Comparison of ENCODE assay signal across 10 mouse cellular contexts in genomic region chr7:99926916-99927714, GRCm38 (mm10). TPM values are rescaled to one million over a fixed set of nuclear protein-coding genes. Genes with fewer than 3 reads are reported as not detected.
DNase-seq lines count a peak whose midpoint lies in the region; ATAC-seq lines count a peak whose summit lies in the region.
"Had no signal": no experiment of that assay in that cellular context is flagged by ENCODE, and none has a peak within 500 bp of the region (broad histone marks: within the 10 kb centered on the region; RNA-seq: fewer than 3 reads in every experiment).

No protein-coding gene starts in this region.

- WGBS in hindbrain, embryonic 11.5 days, result 80% methylated on average over 10 of the region's 10 CpGs
- 80% methylated on average over 10 of the region's 10 CpGs for WGBS in hindbrain, embryonic 12.5 days

- no peaks in the 10 kb centered on the region for H3K27me3 ChIP-seq in hindbrain, embryonic 11.5 days (ENCODE audit: control insufficient read depth, insufficient read depth, low read length)
- H3K27me3 ChIP-seq in hindbrain, embryonic 12.5 days, result no peaks in the 10 kb centered on the region
- H3K27me3 ChIP-seq: limb, embryonic 12.5 days; stomach, embryonic 15.5 days had no signal

- no peak overlapping the region for H3K9ac ChIP-seq in hindbrain, embryonic 11.5 days (ENCODE audit: low read depth, low read length)
- no peak overlapping the region for H3K9ac ChIP-seq in hindbrain, embryonic 12.5 days
- H3K9ac ChIP-seq: limb, embryonic 12.5 days; stomach, embryonic 15.5 days had no signal

- H3K27ac ChIP-seq in hindbrain, embryonic 11.5 days (ENCODE audit: low read depth, low read length), result no peak overlapping the region
- no peak overlapping the region for H3K27ac ChIP-seq in hindbrain, embryonic 12.5 days
- H3K27ac ChIP-seq: limb, embryonic 12.5 days; stomach, embryonic 15.5 days had no signal

- H3K4me3 ChIP-seq in hindbrain, embryonic 11.5 days (ENCODE audit: low read depth, low read length), result no peak overlapping the region
- H3K4me3 ChIP-seq in hindbrain, embryonic 12.5 days, result no peak overlapping the region
- H3K4me3 ChIP-seq: limb, embryonic 12.5 days; stomach, embryonic 15.5 days had no signal

- no peaks in the 10 kb centered on the region for H3K9me3 ChIP-seq in hindbrain, embryonic 11.5 days (ENCODE audit: control insufficient read depth, low read length)
- H3K9me3 ChIP-seq in hindbrain, embryonic 12.5 days (replicated peaks), result no peaks in the 10 kb centered on the region
- H3K9me3 ChIP-seq: limb, embryonic 12.5 days; stomach, embryonic 15.5 days had no signal

- peak; percentile 68 for DNase-seq in hindbrain, embryonic 11.5 days (ENCODE audit: low spot score)
- peak; percentile 49 for DNase-seq in ES-CJ7 (ENCODE audit: low read depth, low spot score)
- DNase-seq in cerebellum, adult 18-20 months, result peak; percentile 82 to 83
- peak; percentile 84 for DNase-seq in gastrocnemius, adult 18-20 months (ENCODE audit: low spot score)
- DNase-seq in layer of hippocampus, adult 18-20 months (ENCODE audit: low spot score in 2 of 2), result peak; percentile 55 to 88
- peak; percentile 80 for DNase-seq in lung, postnatal 25 days (ENCODE audit: low spot score)
- DNase-seq in thymus, postnatal 10 days (ENCODE audit: low spot score in 2 of 2), result peak; percentile 59 to 79

- H3K4me1 ChIP-seq in hindbrain, embryonic 11.5 days (replicated peaks; ENCODE audit: control insufficient read depth, insufficient read depth, low read length), result no peaks in the 10 kb centered on the region
- no peaks in the 10 kb centered on the region for H3K4me1 ChIP-seq in hindbrain, embryonic 12.5 days
- H3K4me1 ChIP-seq: limb, embryonic 12.5 days; stomach, embryonic 15.5 days had no signal

- no peak for ATAC-seq in hindbrain, embryonic 11.5 days (ENCODE audit: low FRiP score)
- ATAC-seq in hindbrain, embryonic 12.5 days (ENCODE audit: low FRiP score), result no peak

- H3K4me2 ChIP-seq in hindbrain, embryonic 11.5 days (replicated peaks; ENCODE audit: low read depth, low read length), result no peak overlapping the region
- no peak overlapping the region for H3K4me2 ChIP-seq in hindbrain, embryonic 12.5 days (replicated peaks)
- H3K4me2 ChIP-seq: limb, embryonic 12.5 days; stomach, embryonic 15.5 days had no signal

- H3K36me3 ChIP-seq in hindbrain, embryonic 11.5 days (ENCODE audit: control insufficient read depth, insufficient read depth, low read length), result no peaks in the 10 kb centered on the region
- peaks cover 56% of the 10 kb centered on the region for H3K36me3 ChIP-seq in hindbrain, embryonic 12.5 days

RNA-seq across cellular contexts. Expression of gene Rnf169, which starts 53.1 kb away (rescaled TPM):
- polyA plus RNA-seq in hindbrain, embryonic 11.5 days (2014; fragmentation: Nextera tagmentation; extraction: Ambion mirVana), result 6.9 and 8.4 TPM in 2 replicates
- 6.7 and 7.0 TPM in 2 replicates for polyA plus RNA-seq in hindbrain, embryonic 12.5 days (2016; fragmentation: Nextera tagmentation; extraction: Ambion mirVana)
- 1 to 10 TPM; 4.6 to 7.1 TPM for total RNA-seq in gastrocnemius, adult 18-20 months (2021)
- total RNA-seq in layer of hippocampus, adult 18-20 months (2021), result 10 to 100 TPM; 26.6 to 28.4 TPM
